Mouse (Mus musculus): Measurements from ENCODE around the gene Apbb2. TPM values are rescaled to one million over a fixed set of nuclear protein-coding genes. Genes with fewer than 3 reads are reported as not detected.

Gene Apbb2
- polyA plus RNA-seq, 1 experiment, result 0.34 TPM

DNA sequence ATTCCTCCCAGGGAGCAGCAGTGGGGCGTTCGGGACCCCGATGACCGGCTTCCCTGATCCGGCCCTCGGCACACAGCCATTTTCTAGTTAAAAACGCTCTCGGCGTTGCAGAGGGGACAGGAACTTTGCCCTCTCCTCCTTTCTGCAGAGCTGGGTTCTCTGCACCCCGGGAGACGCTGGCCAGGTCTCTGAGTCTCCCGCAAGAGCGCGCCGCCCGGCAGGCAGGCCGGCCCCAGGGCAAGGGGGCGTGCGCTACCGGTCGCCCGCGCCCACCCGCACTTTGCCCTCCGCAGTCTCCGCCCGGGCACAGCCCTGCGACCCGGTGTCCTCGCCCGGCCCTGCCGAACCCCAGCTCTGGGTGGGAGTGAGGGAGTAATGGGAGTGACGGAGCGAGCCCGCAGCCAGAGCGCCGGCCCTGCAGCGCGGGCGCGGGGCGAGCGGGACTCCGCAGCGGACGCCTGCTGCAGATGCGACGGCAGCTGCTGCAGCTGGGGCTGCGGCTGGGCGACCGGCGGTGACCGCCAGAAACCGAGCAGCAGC lies 593 bp downstream of the Apbb2 start:
- Histone ChIP-seq H3K27me3 (replicated peaks) (peaks cover 84% of the 10 kb centered on the region), H3K4me3 (replicated peaks) (peak overlapping the region; percentile 89), H3K4me1 (peaks cover 21% of the 10 kb centered on the region), H3K36me3 (replicated peaks; ENCODE audit: low read length) (no peaks in the 10 kb centered on the region), H3K9me3 (peaks cover 7% of the 10 kb centered on the region)
- TF ChIP-seq GATA1 (IDR thresholded peaks at IDR 0.05; ENCODE audit: borderline replicate concordance, low read length) (no peak), FLI1 (IDR thresholded peaks at IDR 0.05; ENCODE audit: low read length) (no peak)

DNA sequence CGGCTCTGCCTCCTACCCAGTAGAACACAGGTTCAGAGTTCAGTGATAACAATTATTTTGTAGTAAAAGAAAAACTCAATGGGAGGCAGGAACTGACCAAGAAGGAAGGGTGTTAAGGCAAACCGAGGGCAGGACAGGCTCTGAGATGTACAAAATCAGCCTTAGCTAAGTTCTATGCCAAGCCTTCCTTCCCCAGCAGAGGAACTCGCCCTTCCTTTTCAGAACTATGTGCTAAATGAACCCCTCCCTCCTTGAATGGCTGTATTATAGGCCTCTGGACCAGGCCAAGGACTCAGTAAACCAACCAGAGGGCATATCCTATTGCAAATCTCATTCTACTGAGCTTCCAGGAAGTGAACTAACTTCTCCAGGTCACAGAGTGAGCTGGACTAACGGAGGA lies 3.6 kb downstream of the Apbb2 start:
- peaks cover 16% of the 10 kb centered on the region for H3K4me1 ChIP-seq
- H3K27me3 ChIP-seq (replicated peaks), result peaks cover 70% of the 10 kb centered on the region
- no peak overlapping the region for H3K4me3 ChIP-seq (replicated peaks)
- H3K36me3 ChIP-seq (replicated peaks; ENCODE audit: low read length), result no peaks in the 10 kb centered on the region
- H3K9me3 ChIP-seq, result peaks cover 3% of the 10 kb centered on the region; the same call in 1 of the 2 replicates
- TF ChIP-seq GATA1 (IDR thresholded peaks at IDR 0.05; ENCODE audit: borderline replicate concordance, low read length), result no peak
- no peak for TF ChIP-seq FLI1 (IDR thresholded peaks at IDR 0.05; ENCODE audit: low read length)

DNA sequence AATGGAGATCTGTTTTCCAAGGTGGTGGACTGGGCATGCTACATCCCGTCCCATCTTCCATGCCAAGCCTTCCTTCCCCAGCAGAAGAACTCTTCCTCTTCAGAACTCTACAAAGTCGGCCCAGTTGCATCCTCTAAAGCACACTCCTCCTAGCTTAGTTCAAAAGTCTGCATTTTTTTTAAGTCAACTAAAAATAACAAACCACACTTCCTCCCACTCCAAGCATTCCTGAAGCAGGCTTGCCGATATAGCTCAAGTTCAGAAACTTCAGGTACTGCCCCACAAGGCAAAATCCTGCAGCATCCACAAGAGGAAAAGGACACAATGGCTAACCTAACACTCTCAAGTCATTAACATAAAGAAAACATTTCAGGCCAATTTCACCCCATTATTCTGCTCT lies 4.9 kb downstream of the Apbb2 start:
- peaks cover 3% of the 10 kb centered on the region; the same call in 1 of the 2 replicates for H3K9me3 ChIP-seq
- peaks cover 59% of the 10 kb centered on the region for H3K27me3 ChIP-seq (replicated peaks)
- no peak overlapping the region for H3K4me3 ChIP-seq (replicated peaks)
- TF ChIP-seq FLI1 (IDR thresholded peaks at IDR 0.05; ENCODE audit: low read length) (no peak), GATA1 (IDR thresholded peaks at IDR 0.05; ENCODE audit: borderline replicate concordance, low read length) (no peak)
- peaks cover 12% of the 10 kb centered on the region for H3K4me1 ChIP-seq
- H3K36me3 ChIP-seq (replicated peaks; ENCODE audit: low read length), result no peaks in the 10 kb centered on the region

DNA sequence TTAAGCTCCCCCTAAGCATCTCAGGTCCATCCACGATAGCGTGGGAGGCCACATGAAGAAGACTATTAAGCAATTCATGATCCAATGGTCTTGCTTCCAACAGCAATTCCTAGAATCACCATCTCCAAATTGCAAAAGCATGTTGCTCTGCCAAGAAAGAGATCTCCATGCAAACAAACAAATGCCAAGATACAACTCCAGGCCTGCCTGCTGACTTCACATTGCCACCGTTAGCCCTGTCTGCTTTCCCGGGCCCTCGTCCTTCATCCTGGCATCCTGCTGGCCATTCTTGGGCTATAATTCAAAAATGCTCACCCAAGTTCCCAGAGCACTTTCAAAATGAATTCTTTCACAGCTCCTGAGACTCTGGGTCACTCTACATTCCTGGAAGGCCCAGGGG lies 5.6 kb downstream of the Apbb2 start:
- H3K36me3 ChIP-seq (replicated peaks; ENCODE audit: low read length), result no peaks in the 10 kb centered on the region
- no peaks in the 10 kb centered on the region for H3K9me3 ChIP-seq
- H3K4me3 ChIP-seq (replicated peaks), result no peak overlapping the region
- H3K4me1 ChIP-seq, result peaks cover 5% of the 10 kb centered on the region
- peaks cover 52% of the 10 kb centered on the region for H3K27me3 ChIP-seq (replicated peaks)
- TF ChIP-seq FLI1 (IDR thresholded peaks at IDR 0.05; ENCODE audit: low read length) (no peak), GATA1 (IDR thresholded peaks at IDR 0.05; ENCODE audit: borderline replicate concordance, low read length) (no peak)

DNA sequence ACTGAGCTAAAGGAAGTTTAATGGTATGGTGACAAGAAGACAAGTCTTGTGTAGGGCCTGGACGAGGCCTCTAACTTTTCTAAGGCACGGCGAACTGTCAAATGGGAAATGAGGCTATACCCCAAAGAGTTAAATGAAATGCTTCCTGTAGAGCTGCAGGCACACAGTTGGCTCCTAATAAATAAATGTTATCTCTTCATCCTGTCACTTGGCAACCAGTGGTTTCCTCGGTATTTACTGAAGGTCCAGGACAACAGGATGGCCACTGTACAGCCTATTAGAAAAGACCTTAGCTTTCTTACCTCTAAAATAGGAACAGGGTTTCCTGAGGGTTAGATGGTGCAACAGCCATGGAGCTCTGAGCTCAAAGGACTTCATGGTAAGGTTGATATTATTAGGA lies 6.7 kb downstream of the Apbb2 start:
- TF ChIP-seq GATA1 (IDR thresholded peaks at IDR 0.05; ENCODE audit: borderline replicate concordance, low read length) (no peak), FLI1 (IDR thresholded peaks at IDR 0.05; ENCODE audit: low read length) (no peak)
- no peak overlapping the region for H3K4me3 ChIP-seq (replicated peaks)
- H3K9me3 ChIP-seq, result no peaks in the 10 kb centered on the region
- H3K27me3 ChIP-seq (replicated peaks), result peaks cover 43% of the 10 kb centered on the region
- H3K4me1 ChIP-seq, result no peaks in the 10 kb centered on the region
- H3K36me3 ChIP-seq (replicated peaks; ENCODE audit: low read length), result no peaks in the 10 kb centered on the region

DNA sequence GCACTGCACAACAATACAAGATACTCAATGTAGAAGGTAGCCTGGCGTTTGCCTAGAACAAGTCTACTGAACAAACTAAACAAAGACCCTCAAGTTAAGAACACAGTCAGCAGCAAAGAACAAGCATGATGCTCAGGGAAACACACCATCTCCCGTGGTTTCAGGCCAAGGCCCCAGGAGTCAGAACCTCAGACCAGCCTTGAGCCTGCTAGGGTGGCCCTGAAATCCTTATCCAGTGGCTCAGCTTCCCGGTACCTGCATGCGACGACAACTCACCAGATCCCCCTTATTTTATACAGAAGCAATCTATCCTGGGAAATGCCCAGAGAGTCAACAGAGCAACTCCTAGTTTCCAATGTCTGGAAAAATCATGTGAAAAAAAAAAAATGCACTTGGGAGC lies 7.2 kb downstream of the Apbb2 start:
- TF ChIP-seq FLI1 (IDR thresholded peaks at IDR 0.05; ENCODE audit: low read length) (no peak), GATA1 (IDR thresholded peaks at IDR 0.05; ENCODE audit: borderline replicate concordance, low read length) (no peak)
- H3K9me3 ChIP-seq, result no peaks in the 10 kb centered on the region
- no peaks in the 10 kb centered on the region for H3K4me1 ChIP-seq

DNA sequence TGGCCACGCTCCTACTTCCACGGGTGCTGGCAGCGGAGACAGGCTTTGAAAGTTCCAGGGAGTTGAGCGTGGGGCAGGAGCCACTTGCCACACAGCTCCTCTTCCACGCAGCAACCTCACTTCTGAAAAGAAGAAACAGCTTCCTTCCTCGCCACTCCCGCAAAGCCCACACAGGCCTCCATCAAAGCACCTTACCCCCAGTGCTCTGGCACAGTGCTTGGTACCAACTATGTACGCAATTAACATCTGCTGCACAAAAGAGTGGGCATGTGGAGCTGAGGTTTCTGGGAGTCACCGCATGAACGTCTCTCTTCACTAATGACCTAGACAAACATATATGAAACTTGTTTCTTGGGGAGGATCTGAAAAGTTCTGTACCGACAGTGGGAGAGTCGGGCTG lies 8.3 kb downstream of the Apbb2 start:
- H3K27me3 ChIP-seq (replicated peaks), result peaks cover 28% of the 10 kb centered on the region
- H3K4me1 ChIP-seq, result no peaks in the 10 kb centered on the region
- TF ChIP-seq GATA1 (IDR thresholded peaks at IDR 0.05; ENCODE audit: borderline replicate concordance, low read length) (no peak), FLI1 (IDR thresholded peaks at IDR 0.05; ENCODE audit: low read length) (no peak)
- no peak overlapping the region for H3K4me3 ChIP-seq (replicated peaks)
- no peaks in the 10 kb centered on the region for H3K9me3 ChIP-seq
- no peaks in the 10 kb centered on the region for H3K36me3 ChIP-seq (replicated peaks; ENCODE audit: low read length)

More for the DNA sequence above, 7.2 kb downstream of the Apbb2 start:
- Histone ChIP-seq H3K4me3 (replicated peaks) (no peak overlapping the region), H3K36me3 (replicated peaks; ENCODE audit: low read length) (no peaks in the 10 kb centered on the region), H3K27me3 (replicated peaks) (peaks cover 38% of the 10 kb centered on the region)

DNA sequence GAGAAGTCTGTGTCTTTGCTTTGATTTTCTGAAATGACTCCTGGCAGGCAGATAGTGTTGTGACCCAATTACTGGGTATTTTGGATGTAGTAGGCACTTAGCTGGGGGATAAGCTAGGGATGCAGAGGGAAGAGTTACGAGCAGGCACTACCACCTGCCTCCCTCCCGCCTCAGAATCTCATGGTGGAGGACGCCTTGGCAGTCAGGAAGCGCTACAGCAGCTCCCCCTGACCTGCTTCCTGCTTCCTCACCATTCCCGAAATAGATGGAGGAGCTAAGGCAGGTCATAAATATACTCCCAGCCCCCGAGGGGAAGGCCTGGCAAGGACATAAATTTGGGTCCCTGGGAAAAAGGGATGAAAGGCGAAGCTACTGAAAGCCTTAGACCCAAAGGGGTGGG lies 9.3 kb downstream of the Apbb2 start:
- TF ChIP-seq GATA1 (IDR thresholded peaks at IDR 0.05; ENCODE audit: borderline replicate concordance, low read length), result no peak
- TF ChIP-seq FLI1 (IDR thresholded peaks at IDR 0.05; ENCODE audit: low read length), result no peak
- no peaks in the 10 kb centered on the region for H3K36me3 ChIP-seq (replicated peaks; ENCODE audit: low read length)
- no peaks in the 10 kb centered on the region for H3K4me1 ChIP-seq
- no peaks in the 10 kb centered on the region for H3K9me3 ChIP-seq
- no peak overlapping the region for H3K4me3 ChIP-seq (replicated peaks)
- H3K27me3 ChIP-seq (replicated peaks), result peaks cover 19% of the 10 kb centered on the region

DNA sequence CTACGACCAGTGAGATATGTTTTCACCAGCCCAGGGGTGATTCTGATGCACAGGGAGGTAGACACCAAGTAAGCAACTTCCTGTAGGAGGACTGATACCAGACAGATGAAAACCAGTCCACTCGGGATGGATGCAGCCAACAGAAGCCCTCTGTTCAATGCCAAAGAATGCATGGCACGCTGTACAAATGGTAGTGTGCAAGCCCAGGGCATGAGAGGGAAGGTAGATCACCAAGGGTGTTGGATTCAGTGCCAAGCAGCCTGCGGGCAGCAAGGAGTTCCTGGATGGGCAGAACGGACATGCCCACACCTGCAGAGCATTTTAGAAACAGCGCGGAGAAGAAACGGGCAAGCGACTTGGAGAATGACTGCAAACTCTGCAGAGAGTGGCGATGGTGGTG lies 10.8 kb downstream of the Apbb2 start:
- H3K36me3 ChIP-seq (replicated peaks; ENCODE audit: low read length), result no peaks in the 10 kb centered on the region
- no peaks in the 10 kb centered on the region for H3K4me1 ChIP-seq
- TF ChIP-seq GATA1 (IDR thresholded peaks at IDR 0.05; ENCODE audit: borderline replicate concordance, low read length), result no peak
- TF ChIP-seq FLI1 (IDR thresholded peaks at IDR 0.05; ENCODE audit: low read length), result no peak
- no peaks in the 10 kb centered on the region for H3K9me3 ChIP-seq
- peaks cover 11% of the 10 kb centered on the region for H3K27me3 ChIP-seq (replicated peaks)
- H3K4me3 ChIP-seq (replicated peaks), result no peak overlapping the region

DNA sequence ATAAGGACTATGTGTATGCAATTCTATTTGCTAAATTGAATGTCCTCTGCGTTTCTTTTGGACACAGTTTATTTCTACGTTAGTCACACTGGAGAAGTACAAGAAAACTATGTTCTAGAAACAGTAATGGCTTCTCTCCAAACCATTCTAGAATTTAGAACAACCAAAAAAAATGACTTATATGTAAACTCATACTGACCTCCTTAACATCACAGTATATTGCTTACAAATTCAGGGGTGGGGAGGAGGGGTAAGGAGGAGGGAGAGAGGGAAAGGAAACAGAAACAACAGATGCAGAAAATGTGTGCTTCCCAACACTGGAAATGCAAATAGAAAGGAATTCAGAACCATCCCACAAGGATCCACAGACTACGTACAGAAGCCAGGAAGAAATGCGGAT lies 11.4 kb downstream of the Apbb2 start:
- Histone ChIP-seq H3K4me1 (no peaks in the 10 kb centered on the region), H3K27me3 (replicated peaks) (peaks cover 10% of the 10 kb centered on the region), H3K36me3 (replicated peaks; ENCODE audit: low read length) (no peaks in the 10 kb centered on the region), H3K4me3 (replicated peaks) (no peak overlapping the region), H3K9me3 (no peaks in the 10 kb centered on the region)
- TF ChIP-seq GATA1 (IDR thresholded peaks at IDR 0.05; ENCODE audit: borderline replicate concordance, low read length), result no peak
- TF ChIP-seq FLI1 (IDR thresholded peaks at IDR 0.05; ENCODE audit: low read length), result no peak

DNA sequence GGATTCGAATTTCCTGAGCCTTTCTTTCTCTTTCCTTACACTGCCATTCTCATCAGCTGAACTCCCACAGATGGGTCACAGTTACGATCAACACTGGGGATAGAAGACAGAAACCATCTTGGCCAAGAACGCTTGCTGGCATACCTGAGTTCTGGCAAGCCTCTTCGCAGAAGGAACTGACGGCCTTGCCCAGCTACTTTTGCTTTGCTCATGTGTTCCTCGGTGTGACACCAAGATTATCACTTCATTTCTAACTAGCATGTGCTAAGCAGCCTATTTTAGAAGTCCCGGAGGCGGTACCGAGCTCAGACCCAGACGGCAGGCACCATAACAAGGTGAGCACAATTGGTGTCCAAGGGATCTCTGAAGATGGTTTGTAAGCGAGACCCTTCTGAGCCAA lies 12.9 kb downstream of the Apbb2 start:
- Histone ChIP-seq H3K27me3 (replicated peaks) (peaks cover 10% of the 10 kb centered on the region), H3K9me3 (no peaks in the 10 kb centered on the region), H3K36me3 (replicated peaks; ENCODE audit: low read length) (no peaks in the 10 kb centered on the region), H3K4me3 (replicated peaks) (no peak overlapping the region), H3K4me1 (no peaks in the 10 kb centered on the region)
- TF ChIP-seq FLI1 (IDR thresholded peaks at IDR 0.05; ENCODE audit: low read length) (no peak), GATA1 (IDR thresholded peaks at IDR 0.05; ENCODE audit: borderline replicate concordance, low read length) (no peak)
